In the genomic region with DNA sequence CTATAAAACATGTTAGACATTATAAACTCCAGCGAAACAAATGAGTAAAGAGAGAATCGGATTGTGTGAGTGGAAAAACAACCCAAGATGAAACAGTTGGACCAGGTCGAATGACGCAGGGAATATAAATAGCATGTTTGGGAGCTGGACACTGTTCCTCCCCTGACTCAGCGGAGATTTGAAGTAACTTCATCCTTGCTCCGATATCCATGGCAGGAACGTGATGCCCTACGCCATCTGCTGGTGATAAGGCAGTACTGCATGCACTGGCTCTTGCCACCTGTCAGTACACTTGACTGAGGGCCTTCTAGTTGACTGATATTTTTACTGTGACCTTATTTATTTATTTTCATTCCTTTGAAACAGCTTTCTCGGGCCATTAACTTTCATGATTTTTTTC, we compare ENCODE assay signal across 8 mouse cellular contexts.
DNase-seq lines count a peak whose midpoint lies in the region; ATAC-seq lines count a peak whose summit lies in the region.

No protein-coding gene starts in this region.

- H3K4me3 ChIP-seq in limb, embryonic 11.5 days (ENCODE audit: low read depth, low read length), result no peak overlapping the region
- no peak overlapping the region for H3K4me3 ChIP-seq in neural tube, embryonic 11.5 days (ENCODE audit: low read depth, low read length)

- H3K9ac ChIP-seq in limb, embryonic 11.5 days (ENCODE audit: low read length), result no peak overlapping the region
- H3K9ac ChIP-seq in neural tube, embryonic 11.5 days (ENCODE audit: low read length), result no peak overlapping the region

- DNase-seq in 3134 (ENCODE audit: extremely low read depth, insufficient read length, low spot score) (peak; percentile 39), WW6 (ENCODE audit: low read depth, low spot score) (peak; percentile 36)
- peak; percentile 78 to 82 for DNase-seq in cerebellum, postnatal 36 days
- peak; percentile 86 for DNase-seq in gastrocnemius, postnatal 14 days
- peak; percentile 79 to 87 for DNase-seq in kidney, adult 8-10 months
- DNase-seq in limb, embryonic 11.5 days (ENCODE audit: low spot score), result peak; percentile 88
- DNase-seq in neural tube, embryonic 11.5 days (ENCODE audit: low spot score), result peak; percentile 78
- DNase-seq in testis, postnatal 10 days (ENCODE audit: low spot score), result peak; percentile 88

- no peaks in the 10 kb centered on the region for H3K9me3 ChIP-seq in limb, embryonic 11.5 days (ENCODE audit: control insufficient read depth, low read length)
- no peaks in the 10 kb centered on the region for H3K9me3 ChIP-seq in neural tube, embryonic 11.5 days (ENCODE audit: control insufficient read depth, low read length)

- 29% methylated on average over 9 of the region's 9 CpGs for WGBS in limb, embryonic 11.5 days
- WGBS in neural tube, embryonic 11.5 days, result 33% methylated on average over 9 of the region's 9 CpGs

- H3K4me1 ChIP-seq in limb, embryonic 11.5 days (ENCODE audit: control insufficient read depth, insufficient read depth, low read length), result peaks cover 8% of the 10 kb centered on the region
- H3K4me1 ChIP-seq in neural tube, embryonic 11.5 days (ENCODE audit: control insufficient read depth, insufficient read depth, low read length), result no peaks in the 10 kb centered on the region

- H3K36me3 ChIP-seq in limb, embryonic 11.5 days (ENCODE audit: control insufficient read depth, insufficient read depth, low read length), result no peaks in the 10 kb centered on the region
- H3K36me3 ChIP-seq in neural tube, embryonic 11.5 days (ENCODE audit: control insufficient read depth, insufficient read depth, low read length), result no peaks in the 10 kb centered on the region

- no peak for ATAC-seq in limb, embryonic 11.5 days (ENCODE audit: insufficient number of reproducible peaks, low FRiP score, low TSS enrichment, low read depth)
- ATAC-seq in neural tube, embryonic 11.5 days (ENCODE audit: insufficient read depth, low FRiP score, low TSS enrichment), result no peak

- H3K4me2 ChIP-seq in limb, embryonic 11.5 days (ENCODE audit: low read depth, severe bottlenecking), result no peak overlapping the region
- H3K4me2 ChIP-seq in neural tube, embryonic 11.5 days (ENCODE audit: low read depth), result no peak overlapping the region

- intact Hi-C loops in gastrocnemius, postnatal 14 days (cut with DNase I; ENCODE audit: low total_unique reads), result loop anchor here (5.0 kb wide), 1 partner anchor 93 kb away; no protein-coding TSS in a partner anchor

- no peaks in the 10 kb centered on the region for H3K27me3 ChIP-seq in limb, embryonic 11.5 days (ENCODE audit: control insufficient read depth, insufficient read depth, low read length)
- H3K27me3 ChIP-seq in neural tube, embryonic 11.5 days (ENCODE audit: control insufficient read depth, insufficient read depth, low read length), result no peaks in the 10 kb centered on the region

- no peak overlapping the region for H3K27ac ChIP-seq in limb, embryonic 11.5 days (replicated peaks; ENCODE audit: low read depth, low read length)
- no peak overlapping the region for H3K27ac ChIP-seq in neural tube, embryonic 11.5 days (ENCODE audit: low read depth, low read length)

Comparison
In these comparisons a context has a peak if more than half of its experiments do, and no peak if none do; other contexts are left out.
1. DNase-seq: peak in every context shown above with its lines; median percentile 88 in limb, embryonic 11.5 days; 88 in testis, postnatal 10 days; 86 in gastrocnemius, postnatal 14 days; 83 in kidney, adult 8-10 months; 80 in cerebellum, postnatal 36 days; 78 in neural tube, embryonic 11.5 days; 39 in 3134; 36 in WW6.